Mouse (Mus musculus): ENCODE results near the gene Olfr1158.
"Not testable (repeated sequence)": the region's sequence is repeated elsewhere in the genome, so short reads cannot be mapped to it uniquely, and the experiment has no call there.

Olfr1158 gene

GRCm38 (mm10) chr2:87989813-87990212, at the start of gene Olfr1158:
Olfr1158 (plus strand) TSS chr2:87990113.
- no peak for DNase-seq

GRCm38 (mm10) chr2:87945037-87945436, 44.9 kb upstream of the Olfr1158 start, which contains the start of gene Olfr1155:
Olfr1155 (minus strand) TSS chr2:87945137.
- no peak for DNase-seq

GRCm38 (mm10) chr2:87953000-87953399, 36.9 kb upstream of the Olfr1158 start, which contains the start of gene Olfr1156:
Olfr1156 (minus strand) TSS chr2:87953100.
- no peak for DNase-seq

- no peak for DNase-seq
These were observed 21.7 kb upstream of the Olfr1158 start, which contains the start of gene Olfr1157 for GRCm38 (mm10) chr2:87968199-87968598. Olfr1157 (minus strand) TSS chr2:87968299.

- no peak for DNase-seq
These were observed 15.3 kb upstream of the Olfr1158 start, which contains the start of gene Olfr74 for GRCm38 (mm10) chr2:87974563-87974962. Olfr74 (minus strand) TSS chr2:87974663.

- DNase-seq = no peak
These were observed 17.8 kb downstream of the Olfr1158 start, which contains the start of gene Olfr1160 for GRCm38 (mm10) chr2:88007515-88008318. Olfr1160 (minus strand) TSS chr2:88008268.

- not testable (repeated sequence) for DNase-seq
These were observed 32.6 kb downstream of the Olfr1158 start, which contains the start of gene Olfr1161 for GRCm38 (mm10) chr2:88022474-88022873. Olfr1161 (plus strand) TSS chr2:88022774.

- no peak for DNase-seq
These were observed 47.7 kb downstream of the Olfr1158 start, which contains the start of gene Olfr73 for GRCm38 (mm10) chr2:88037599-88037998. Olfr73 (minus strand) TSS chr2:88037699.

Data from kidney, adult 18-20 months (tissue).